Mouse (Mus musculus) heart, adult 9 months (tissue): ENCODE results near the gene Olfr157.
"Not testable (repeated sequence)": the region's sequence is repeated elsewhere in the genome, so short reads cannot be mapped to it uniquely, and the experiment has no call there.

Source experiments
- DNase-seq, 2 experiments: peaks; one replicate each; pipeline ENCODE4 v3.0.0; 2022; ENCODE audit warnings: low spot score in 2 of 2

The Olfr157 gene

DNA sequence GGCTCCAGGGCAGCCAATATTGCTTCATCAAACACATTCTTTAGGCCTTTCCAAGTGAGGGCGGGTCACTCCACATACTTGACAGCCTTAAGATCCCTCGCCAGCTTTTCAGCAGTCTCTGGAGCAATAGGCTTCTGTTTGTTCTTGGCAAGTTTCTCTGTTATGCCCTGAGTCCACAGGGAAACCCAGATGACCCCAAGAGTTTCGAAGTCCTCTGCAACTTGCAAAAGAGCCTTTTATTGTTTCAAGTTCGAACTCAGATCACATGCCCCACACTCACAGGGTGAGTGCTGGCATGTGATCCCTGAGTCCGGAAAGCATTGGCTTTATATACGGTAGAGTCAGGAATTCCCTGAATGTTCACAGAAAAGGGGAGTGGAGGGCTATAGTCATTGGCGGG is 41.1 kb downstream of the Olfr157 start:
- DNase-seq, result no peak

DNA sequence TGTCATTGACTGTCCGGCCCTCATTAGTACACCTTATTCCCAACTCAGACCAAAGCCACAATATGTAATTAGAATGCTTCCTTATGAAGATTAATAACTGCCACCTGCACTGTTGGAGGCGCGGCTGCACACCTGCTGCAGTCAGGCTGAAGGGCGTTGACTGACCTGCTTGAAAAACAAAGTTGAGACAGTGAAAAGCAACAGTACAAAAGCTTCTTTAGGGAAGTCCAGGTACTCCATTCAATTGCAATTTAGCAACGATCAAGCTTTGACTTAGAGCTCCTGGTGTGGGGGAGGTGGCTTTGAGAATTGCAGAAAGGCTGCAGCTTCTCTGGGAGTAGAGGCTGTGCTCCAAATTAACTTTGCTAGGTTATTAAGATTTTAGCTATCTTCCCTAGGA is 44.2 kb downstream of the Olfr157 start:
- DNase-seq, result not testable (repeated sequence)

DNA sequence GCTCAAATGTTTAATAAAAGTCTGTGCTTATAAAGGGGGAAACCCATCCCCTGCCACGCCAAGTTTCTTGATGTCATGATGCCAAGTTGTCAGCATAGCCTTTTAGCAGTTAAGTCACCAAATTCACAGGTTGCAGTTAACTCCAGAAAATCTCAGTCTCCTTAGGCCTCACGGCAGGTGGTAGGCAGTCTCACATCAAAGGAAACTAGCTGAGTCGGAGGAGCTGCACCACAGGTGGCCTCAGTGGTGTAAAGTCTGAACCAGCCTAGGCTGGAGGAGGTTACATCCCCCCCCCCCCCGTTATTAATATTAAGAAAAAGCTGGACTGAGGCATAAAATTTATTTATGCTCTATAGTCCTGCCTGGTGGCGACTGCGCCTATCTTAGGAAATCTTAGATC is 44.7 kb downstream of the Olfr157 start:
- no peak for DNase-seq
